Mouse (Mus musculus) kidney, embryonic 14.5 days (tissue): ENCODE measurements at regions not wholly inside any gene's neighbourhood (a gene's known extent, or its start where the extent isn't known, plus 50 kb on each side); places are given as distances from the start of the nearest gene placed in this dataset.

Experiments used
- ATAC-seq: fragments of 200-750 bp; cut with Nextera tagmentation; 2 replicates; pipeline ENCODE4 v1.8.0; 2017; ENCODE audit warnings: moderate number of reproducible peaks, mild to moderate bottlenecking, moderate TSS enrichment, moderate library complexity; ENCODE audit not compliant: low FRiP score, low TSS enrichment
- H3K27ac ChIP-seq: fragments of 300-500 bp; sonication (generic); 2 replicates; pipeline ENCODE4 v1.5.1; 2014; ENCODE audit warnings: low read depth, mild to moderate bottlenecking, low read length, moderate library complexity, mixed read lengths
- H3K27me3 ChIP-seq: fragments of 300-500 bp; sonication (generic); 2 replicates; pipeline ENCODE4 v1.6.1; 2014; ENCODE audit warnings: mild to moderate bottlenecking, low read length; ENCODE audit not compliant: control insufficient read depth, insufficient read depth
- H3K36me3 ChIP-seq: fragments of 300-500 bp; sonication (generic); 2 replicates; pipeline ENCODE4 v1.6.1; 2014; ENCODE audit warnings: low read length, mixed read lengths; ENCODE audit not compliant: control insufficient read depth, insufficient read depth
- H3K4me1 ChIP-seq: fragments of 300-500 bp; sonication (generic); 2 replicates; pipeline ENCODE4 v1.6.1; 2014; ENCODE audit warnings: low read length, mixed read lengths; ENCODE audit not compliant: control insufficient read depth, insufficient read depth
- H3K4me2 ChIP-seq: fragments of 300-500 bp; sonication (generic); replicated peaks from 2 replicates; pipeline ENCODE4 v1.6.1; 2014; ENCODE audit warnings: low read depth, mild to moderate bottlenecking, low read length
- H3K4me3 ChIP-seq: fragments of 300-500 bp; sonication (generic); 2 replicates; pipeline ENCODE4 v1.5.1; 2014; ENCODE audit warnings: mild to moderate bottlenecking, low read length
- H3K9ac ChIP-seq: fragments of 300-500 bp; sonication (generic); 2 replicates; pipeline ENCODE4 v1.6.1; 2014; ENCODE audit warnings: low read depth, mild to moderate bottlenecking, low read length, moderate library complexity
- H3K9me3 ChIP-seq: fragments of 300-500 bp; sonication (generic); 2 replicates; pipeline ENCODE4 v1.6.1; 2016; ENCODE audit warnings: low read length; ENCODE audit not compliant: control insufficient read depth
- WGBS: fragments of 180-500 bp; shearing (Covaris S2); extraction: QIAGEN DNeasy Blood & Tissue Kit; methylation state at CpG from one replicate; pipeline ENCODE4 v1.1.7; 2014; 5-methylcytosine and 5-hydroxymethylcytosine counted together

GRCm38 (mm10) chr14:104005132-104005531 is 160.9 kb upstream of the Ednrb start:
- no peak overlapping the region for H3K9ac ChIP-seq
- no peak overlapping the region for H3K27ac ChIP-seq
- no peak overlapping the region for H3K4me3 ChIP-seq
- no peaks in the 10 kb centered on the region for H3K9me3 ChIP-seq
- H3K36me3 ChIP-seq = no peaks in the 10 kb centered on the region
- H3K4me1 ChIP-seq = no peaks in the 10 kb centered on the region
- WGBS = 85% methylated on average over 2 of the region's 2 CpGs
- ATAC-seq = no peak
- no peaks in the 10 kb centered on the region for H3K27me3 ChIP-seq
- no peak overlapping the region for H3K4me2 ChIP-seq

DNA sequence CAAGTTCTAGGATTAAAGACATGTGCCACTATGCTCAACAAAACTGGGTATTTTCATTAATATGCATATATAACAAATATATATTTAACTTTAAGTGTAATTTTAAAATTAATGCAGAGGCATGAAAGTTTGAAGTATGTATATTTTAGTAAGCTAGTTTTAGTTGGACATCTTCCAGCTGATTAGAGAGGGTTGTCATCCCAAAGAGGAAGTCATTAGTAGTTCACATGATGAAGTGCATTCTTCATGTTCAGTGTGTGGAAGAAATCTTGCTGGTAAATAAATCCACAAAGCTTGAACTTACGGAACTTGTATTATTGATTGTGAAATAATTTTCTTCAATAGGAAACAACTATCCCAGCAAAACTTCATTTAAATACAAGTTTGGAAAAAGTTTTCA is 158.2 kb upstream of the Ednrb start:
- ATAC-seq = no peak
- Histone ChIP-seq H3K4me1 (no peaks in the 10 kb centered on the region), H3K27ac (no peak overlapping the region), H3K9me3 (no peaks in the 10 kb centered on the region), H3K27me3 (no peaks in the 10 kb centered on the region), H3K36me3 (no peaks in the 10 kb centered on the region), H3K9ac (no peak overlapping the region), H3K4me2 (no peak overlapping the region), H3K4me3 (no peak overlapping the region)
- 56% methylated on average over 1 of the region's 1 CpGs for WGBS

GRCm38 (mm10) chr14:103990418-103990817 is 146.2 kb upstream of the Ednrb start:
- no peaks in the 10 kb centered on the region for H3K36me3 ChIP-seq
- no peak overlapping the region for H3K4me3 ChIP-seq
- no peak overlapping the region for H3K9ac ChIP-seq
- H3K27me3 ChIP-seq = no peaks in the 10 kb centered on the region
- no peak for ATAC-seq
- H3K9me3 ChIP-seq = no peaks in the 10 kb centered on the region
- no peak overlapping the region for H3K4me2 ChIP-seq
- no peak overlapping the region for H3K27ac ChIP-seq
- WGBS = 92% methylated on average over 3 of the region's 3 CpGs
- H3K4me1 ChIP-seq = no peaks in the 10 kb centered on the region

- H3K9ac ChIP-seq = no peak overlapping the region
- H3K4me3 ChIP-seq = no peak overlapping the region
- no peak overlapping the region for H3K27ac ChIP-seq
- WGBS = 88% methylated on average over 1 of the region's 1 CpGs
- no peak overlapping the region for H3K4me2 ChIP-seq
- no peaks in the 10 kb centered on the region for H3K4me1 ChIP-seq
- H3K27me3 ChIP-seq = no peaks in the 10 kb centered on the region
- H3K36me3 ChIP-seq = no peaks in the 10 kb centered on the region
- no peaks in the 10 kb centered on the region for H3K9me3 ChIP-seq
- no peak for ATAC-seq
Observed at GRCm38 (mm10) chr14:103989949-103990348, 145.7 kb upstream of the Ednrb start.

DNA sequence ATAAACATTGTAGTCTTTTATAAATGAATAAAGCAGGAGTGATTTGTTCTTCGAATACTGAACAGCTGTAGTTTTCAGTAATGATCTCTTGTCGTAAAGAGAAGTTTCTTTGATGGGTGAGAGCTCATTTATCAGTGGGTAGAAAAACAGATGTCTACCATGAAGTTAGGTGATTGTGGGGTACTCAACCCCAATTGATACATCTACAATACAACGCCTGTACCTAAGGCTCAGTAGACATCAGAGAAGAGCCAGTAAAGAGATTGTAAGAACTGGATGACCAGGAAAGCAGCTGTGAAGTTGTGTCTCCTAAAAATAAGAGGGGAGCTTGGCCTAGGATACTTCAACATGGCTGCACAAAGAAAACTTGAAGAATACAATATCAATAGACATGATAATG is 143.1 kb upstream of the Ednrb start:
- Histone ChIP-seq H3K36me3 (no peaks in the 10 kb centered on the region), H3K27ac (no peak overlapping the region), H3K9me3 (no peaks in the 10 kb centered on the region), H3K4me3 (no peak overlapping the region), H3K4me1 (no peaks in the 10 kb centered on the region), H3K27me3 (no peaks in the 10 kb centered on the region), H3K9ac (no peak overlapping the region), H3K4me2 (no peak overlapping the region)
- no peak for ATAC-seq
- 78% methylated on average over 3 of the region's 3 CpGs for WGBS

DNA sequence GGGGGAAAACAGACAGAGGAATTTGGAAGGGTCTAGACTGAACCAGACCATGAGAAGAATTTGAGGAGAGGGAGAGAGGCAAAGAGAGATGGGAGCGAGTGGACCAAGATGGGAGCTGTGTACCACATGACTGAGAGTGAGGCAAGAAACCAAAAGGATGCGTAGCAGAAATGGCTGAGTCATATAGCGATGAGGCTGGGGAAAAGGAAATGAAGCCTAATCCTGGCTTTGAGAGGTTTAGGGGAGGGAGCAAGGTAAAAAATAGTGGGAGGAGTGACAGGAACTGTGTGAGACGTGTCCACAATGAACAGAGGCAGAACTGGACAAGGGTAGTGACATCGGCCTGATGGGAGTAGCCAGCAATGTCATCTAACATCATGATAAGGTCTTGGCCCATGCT is 140.1 kb upstream of the Ednrb start:
- WGBS = 90% methylated on average over 5 of the region's 5 CpGs
- H3K36me3 ChIP-seq = no peaks in the 10 kb centered on the region
- H3K27me3 ChIP-seq = no peaks in the 10 kb centered on the region
- no peaks in the 10 kb centered on the region for H3K9me3 ChIP-seq
- ATAC-seq = no peak
- no peak overlapping the region for H3K9ac ChIP-seq
- no peak overlapping the region for H3K4me3 ChIP-seq
- H3K27ac ChIP-seq = no peak overlapping the region
- H3K4me2 ChIP-seq = no peak overlapping the region
- no peaks in the 10 kb centered on the region for H3K4me1 ChIP-seq

DNA sequence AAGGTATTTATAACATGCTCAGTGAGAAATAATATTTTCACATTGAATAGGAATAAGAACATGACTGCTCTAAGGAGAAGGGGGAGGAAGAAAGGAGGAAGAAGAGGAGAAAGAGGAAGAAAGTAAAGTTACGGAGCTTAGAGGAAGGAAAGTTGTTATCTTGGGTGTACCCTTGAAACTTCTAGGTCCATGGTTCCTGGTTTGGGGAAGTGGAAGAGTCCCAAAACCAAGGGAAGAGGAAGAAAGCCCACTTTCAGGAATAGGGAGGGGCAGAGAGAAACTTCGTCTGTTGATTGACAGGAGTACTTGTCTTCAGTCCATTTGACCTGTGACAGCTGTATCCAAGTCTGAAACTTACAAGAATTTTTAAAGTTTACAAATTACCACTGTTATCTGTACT is 134.6 kb upstream of the Ednrb start:
- no peak for ATAC-seq
- Histone ChIP-seq H3K27ac (no peak overlapping the region), H3K4me3 (no peak overlapping the region), H3K9me3 (no peaks in the 10 kb centered on the region), H3K4me2 (no peak overlapping the region), H3K4me1 (no peaks in the 10 kb centered on the region), H3K36me3 (no peaks in the 10 kb centered on the region), H3K27me3 (no peaks in the 10 kb centered on the region), H3K9ac (no peak overlapping the region)
- 96% methylated on average over 2 of the region's 2 CpGs for WGBS

DNA sequence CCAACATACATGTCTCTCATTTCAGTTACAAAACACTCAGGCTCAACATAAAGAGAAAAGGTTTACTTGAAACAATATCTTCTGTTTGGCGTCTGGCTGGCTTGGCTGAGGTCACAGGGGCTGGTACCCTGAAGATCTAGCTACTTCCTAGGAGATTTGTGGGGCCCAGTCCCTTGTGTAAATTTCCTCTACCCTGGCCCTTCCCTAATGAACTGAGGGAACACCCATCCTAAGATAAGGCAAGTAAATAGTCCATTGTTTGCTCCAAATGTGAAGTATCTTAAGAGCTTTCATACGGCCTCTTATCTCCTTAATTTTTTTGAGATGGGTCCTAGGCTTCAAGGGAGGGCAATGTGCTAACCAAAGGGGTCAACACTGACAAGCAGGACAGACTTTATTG is 133.6 kb upstream of the Ednrb start:
- H3K9me3 ChIP-seq = no peaks in the 10 kb centered on the region
- no peak for ATAC-seq
- H3K36me3 ChIP-seq = no peaks in the 10 kb centered on the region
- H3K4me1 ChIP-seq = no peaks in the 10 kb centered on the region
- H3K27ac ChIP-seq = no peak overlapping the region
- no peak overlapping the region for H3K4me3 ChIP-seq
- WGBS = 35% methylated on average over 2 of the region's 2 CpGs
- H3K4me2 ChIP-seq = no peak overlapping the region
- H3K9ac ChIP-seq = no peak overlapping the region
- H3K27me3 ChIP-seq = no peaks in the 10 kb centered on the region

GRCm38 (mm10) chr14:103973955-103974354 is 129.8 kb upstream of the Ednrb start:
- Histone ChIP-seq H3K4me1 (no peaks in the 10 kb centered on the region), H3K27ac (no peak overlapping the region), H3K4me3 (no peak overlapping the region), H3K36me3 (no peaks in the 10 kb centered on the region), H3K4me2 (no peak overlapping the region), H3K9me3 (no peaks in the 10 kb centered on the region), H3K9ac (no peak overlapping the region), H3K27me3 (no peaks in the 10 kb centered on the region)
- 76% methylated on average over 4 of the region's 4 CpGs for WGBS
- no peak for ATAC-seq

- WGBS = 88% methylated on average over 7 of the region's 7 CpGs
- ATAC-seq = no peak
Observed at GRCm38 (mm10) chr14:103973111-103973510, 128.9 kb upstream of the Ednrb start.

More at GRCm38 (mm10) chr14:103973111-103973510, 128.9 kb upstream of the Ednrb start:
- Histone ChIP-seq H3K9me3 (no peaks in the 10 kb centered on the region), H3K9ac (no peak overlapping the region), H3K27ac (no peak overlapping the region), H3K4me2 (no peak overlapping the region), H3K4me3 (no peak overlapping the region), H3K36me3 (no peaks in the 10 kb centered on the region), H3K27me3 (no peaks in the 10 kb centered on the region), H3K4me1 (no peaks in the 10 kb centered on the region)
